Mouse (Mus musculus): ENCODE data around the gene Btrc.

DNA sequence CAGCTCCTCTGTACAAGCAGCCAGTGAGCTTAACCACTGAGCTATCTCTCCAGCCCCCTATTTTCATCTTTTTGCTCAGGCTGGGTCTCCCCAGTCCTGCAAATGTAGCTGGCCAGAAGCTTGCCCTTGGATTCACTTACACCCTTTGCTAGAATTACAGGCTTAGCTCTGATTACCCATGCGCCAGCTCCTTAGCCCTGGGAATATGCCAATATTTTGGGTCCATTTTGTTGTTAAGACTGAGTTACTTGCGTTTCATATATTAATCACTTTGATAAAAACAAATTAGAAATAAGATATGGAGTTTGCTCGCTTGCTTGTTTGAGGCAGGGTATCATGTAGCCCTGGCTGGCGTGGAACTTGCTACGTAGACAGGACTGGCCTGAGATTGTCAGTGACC lies 74.7 kb downstream of the Btrc start:
- no peak for TF ChIP-seq CTCF (IDR thresholded peaks at IDR 0.05; ENCODE audit: low read depth)
- no peak for TF ChIP-seq EP300 (optimal IDR thresholded peaks at IDR 0.05)
